Mouse (Mus musculus) monocyte, adult 2 months (primary cell): ENCODE measurements around the gene Srsf9.
A peak's percentile ranks its signal among the peaks of the same experiment; 100 is the strongest.
"Not testable (repeated sequence)": the region's sequence is repeated elsewhere in the genome, so short reads cannot be mapped to it uniquely, and the experiment has no call there.

Experiments used
- DNase-seq, 2 experiments: peaks; one replicate each; pipeline ENCODE4 v3.0.0; 2022; ENCODE audit warnings: low spot score in 2 of 2, low read depth in 1 of 2

Gene Srsf9

GRCm38 (mm10) chr5:115326875-115327609, at the start of gene Srsf9:
Gene Srsf9, plus strand, starts transcription at chr5:115327177.
- peak; percentile 70 to 88 for DNase-seq

- DNase-seq = no peak
Observed at GRCm38 (mm10) chr5:115278053-115278452, 48.9 kb upstream of the Srsf9 start.

- DNase-seq = no peak
Observed at GRCm38 (mm10) chr5:115278785-115279184, 48.2 kb upstream of the Srsf9 start.

GRCm38 (mm10) chr5:115279226-115280049, 47.5 kb upstream of the Srsf9 start, which contains the start of gene Coq5:
Gene Coq5, plus strand, starts transcription at chr5:115279666.
- peak in 1 of 2 experiments; percentile 69 for DNase-seq

GRCm38 (mm10) chr5:115280050-115280687, 46.8 kb upstream of the Srsf9 start:
- no peak for DNase-seq

- no peak for DNase-seq
Observed at GRCm38 (mm10) chr5:115284735-115285134, 42.2 kb upstream of the Srsf9 start.

- DNase-seq = no peak
Observed at GRCm38 (mm10) chr5:115294173-115294572, 32.8 kb upstream of the Srsf9 start.

GRCm38 (mm10) chr5:115296347-115296746, 30.6 kb upstream of the Srsf9 start:
- DNase-seq = no peak

- peak in 1 of 2 experiments; percentile 12 for DNase-seq
Observed at GRCm38 (mm10) chr5:115300035-115300744, 26.8 kb upstream of the Srsf9 start.

GRCm38 (mm10) chr5:115300792-115301614, 26.0 kb upstream of the Srsf9 start, which contains the start of gene Dynll1:
Gene Dynll1, minus strand, starts transcription at chr5:115300999.
- DNase-seq = peak; percentile 93 to 98

GRCm38 (mm10) chr5:115301615-115302014, 25.4 kb upstream of the Srsf9 start:
- no peak for DNase-seq

- DNase-seq = not testable (repeated sequence)
Observed at GRCm38 (mm10) chr5:115302190-115302589, 24.8 kb upstream of the Srsf9 start.

GRCm38 (mm10) chr5:115312354-115312753, 14.6 kb upstream of the Srsf9 start:
- no peak for DNase-seq

- DNase-seq = peak in 1 of 2 experiments; percentile 8
Observed at GRCm38 (mm10) chr5:115312816-115313667, 13.9 kb upstream of the Srsf9 start.

- no peak for DNase-seq
Observed at GRCm38 (mm10) chr5:115313668-115313943, 13.4 kb upstream of the Srsf9 start.

GRCm38 (mm10) chr5:115316968-115317644, 9.9 kb upstream of the Srsf9 start:
- no peak for DNase-seq

GRCm38 (mm10) chr5:115317645-115318328, 9.2 kb upstream of the Srsf9 start:
- DNase-seq = no peak
